ENCODE assay signal across 16 mouse cellular contexts in genomic region chr9:103565186-103565585, GRCm38 (mm10).
DNase-seq lines count a peak whose midpoint lies in the region; ATAC-seq lines count a peak whose summit lies in the region.
"Had no signal": no experiment of that assay in that cellular context is flagged by ENCODE, and none has a peak within 500 bp of the region (broad histone marks: within the 10 kb centered on the region; RNA-seq: fewer than 3 reads in every experiment).

No protein-coding gene starts in this region.

- H3K4me3 ChIP-seq in forebrain, embryonic 13.5 days = no peak overlapping the region
- H3K4me3 ChIP-seq in forebrain, embryonic 16.5 days (replicated peaks; ENCODE audit: low read length) = no peak overlapping the region
- no peak overlapping the region for H3K4me3 ChIP-seq in liver, embryonic 11.5 days (ENCODE audit: low read depth, low read length)
- H3K4me3 ChIP-seq: embryonic facial prominence, embryonic 12.5 days; forebrain, embryonic 12.5 days; heart, embryonic 13.5 days; hindbrain, embryonic 15.5 days had no signal

- ATAC-seq in forebrain, embryonic 13.5 days = no peak
- ATAC-seq in forebrain, embryonic 16.5 days = no peak
- ATAC-seq in liver, embryonic 11.5 days (replicated peaks; ENCODE audit: low FRiP score) = 0 out of 2 replicates have a peak, but pooled peaks have one; percentile 34
- ATAC-seq: intestine, embryonic 16.5 days had no signal

- H3K4me2 ChIP-seq in forebrain, embryonic 13.5 days = no peak overlapping the region
- H3K4me2 ChIP-seq in forebrain, embryonic 16.5 days (ENCODE audit: low read length) = no peak overlapping the region
- H3K4me2 ChIP-seq in liver, embryonic 11.5 days = no peak overlapping the region
- H3K4me2 ChIP-seq: embryonic facial prominence, embryonic 12.5 days; forebrain, embryonic 12.5 days; heart, embryonic 13.5 days; hindbrain, embryonic 15.5 days had no signal

- H3K27me3 ChIP-seq in forebrain, embryonic 13.5 days = no peaks in the 10 kb centered on the region
- no peaks in the 10 kb centered on the region for H3K27me3 ChIP-seq in forebrain, embryonic 16.5 days (replicated peaks; ENCODE audit: control insufficient read depth, insufficient read depth, low read length)
- H3K27me3 ChIP-seq in liver, embryonic 11.5 days (replicated peaks; ENCODE audit: control insufficient read depth, insufficient read depth, low read length) = no peaks in the 10 kb centered on the region
- H3K27me3 ChIP-seq: embryonic facial prominence, embryonic 12.5 days; heart, embryonic 13.5 days had no signal

- no peak overlapping the region for H3K9ac ChIP-seq in forebrain, embryonic 13.5 days
- H3K9ac ChIP-seq in forebrain, embryonic 16.5 days (replicated peaks; ENCODE audit: low read depth, low read length) = no peak overlapping the region
- no peak overlapping the region for H3K9ac ChIP-seq in liver, embryonic 11.5 days (ENCODE audit: low read depth, low read length)
- H3K9ac ChIP-seq: embryonic facial prominence, embryonic 12.5 days; forebrain, embryonic 12.5 days; heart, embryonic 13.5 days; hindbrain, embryonic 15.5 days had no signal

- 94% methylated on average over 9 of the region's 9 CpGs for WGBS in forebrain, embryonic 13.5 days
- WGBS in forebrain, embryonic 16.5 days = 93% methylated on average over 9 of the region's 9 CpGs
- WGBS in liver, embryonic 11.5 days = 85% methylated on average over 9 of the region's 9 CpGs

- H3K4me1 ChIP-seq in forebrain, embryonic 13.5 days = peaks cover 38% of the 10 kb centered on the region
- H3K4me1 ChIP-seq in forebrain, embryonic 16.5 days (replicated peaks; ENCODE audit: control insufficient read depth, insufficient read depth, low read length) = peaks cover 13% of the 10 kb centered on the region
- H3K4me1 ChIP-seq in liver, embryonic 11.5 days (replicated peaks; ENCODE audit: control insufficient read depth, insufficient read depth, low read length) = no peaks in the 10 kb centered on the region

- peak; percentile 74 for DNase-seq in cerebellum, adult 11-12 months
- DNase-seq in cerebellum, postnatal 10 days = no peak
- DNase-seq in liver, embryonic 11.5 days (ENCODE audit: low spot score) = no peak
- no peak for DNase-seq in liver
- no peak for DNase-seq in gastrocnemius, adult 8-10 months (ENCODE audit: low spot score in 2 of 2)
- DNase-seq: adrenal gland, postnatal 10 days; gastrocnemius, postnatal 25 days; heart, postnatal 36 days; kidney, adult 2 months had no signal

- no peaks in the 10 kb centered on the region for H3K36me3 ChIP-seq in forebrain, embryonic 13.5 days (ENCODE audit: poor library complexity, severe bottlenecking)
- no peaks in the 10 kb centered on the region for H3K36me3 ChIP-seq in forebrain, embryonic 16.5 days (ENCODE audit: control insufficient read depth, insufficient read depth)
- no peaks in the 10 kb centered on the region for H3K36me3 ChIP-seq in liver, embryonic 11.5 days (ENCODE audit: control insufficient read depth, insufficient read depth, low read length)
- H3K36me3 ChIP-seq: embryonic facial prominence, embryonic 12.5 days; forebrain, embryonic 12.5 days; hindbrain, embryonic 15.5 days had no signal

- H3K9me3 ChIP-seq in forebrain, embryonic 13.5 days (replicated peaks) = no peaks in the 10 kb centered on the region
- H3K9me3 ChIP-seq in forebrain, embryonic 16.5 days (ENCODE audit: control insufficient read depth, low read length) = no peaks in the 10 kb centered on the region; the same call in 1 of the 2 replicates
- H3K9me3 ChIP-seq in liver, embryonic 11.5 days (ENCODE audit: control insufficient read depth, low read length) = no peaks in the 10 kb centered on the region
- H3K9me3 ChIP-seq: forebrain, embryonic 12.5 days; hindbrain, embryonic 15.5 days had no signal

- H3K27ac ChIP-seq in forebrain, embryonic 13.5 days = peak overlapping the region; percentile 31; the same call in 1 of the 2 replicates
- H3K27ac ChIP-seq in forebrain, embryonic 16.5 days (ENCODE audit: low read length) = no peak overlapping the region
- H3K27ac ChIP-seq in liver, embryonic 11.5 days (ENCODE audit: low read depth, low read length) = no peak overlapping the region
- H3K27ac ChIP-seq: embryonic facial prominence, embryonic 12.5 days; forebrain, embryonic 12.5 days had no signal
